Mouse (Mus musculus) midbrain, embryonic 15.5 days (tissue): ENCODE measurements around the gene Fam160a1. TPM values are rescaled to one million over a fixed set of nuclear protein-coding genes. Genes with fewer than 3 reads are reported as not detected.
A peak's percentile ranks its signal among the peaks of the same experiment; 100 is the strongest.

Source experiments
- ATAC-seq: fragments of 200-750 bp; cut with Nextera tagmentation; replicated peaks from 2 replicates; pipeline ENCODE4 v1.8.0; 2017; ENCODE audit warnings: moderate TSS enrichment
- H3K27ac ChIP-seq: fragments of 300-500 bp; sonication (generic); 2 replicates; pipeline ENCODE4 v1.5.1; 2015; ENCODE audit warnings: mild to moderate bottlenecking, inconsistent platforms
- H3K27me3 ChIP-seq: fragments of 300-500 bp; sonication (generic); replicated peaks from 2 replicates; pipeline ENCODE4 v1.6.1; 2015; ENCODE audit warnings: inconsistent platforms
- H3K36me3 ChIP-seq: fragments of 300-500 bp; sonication (generic); replicated peaks from 2 replicates; pipeline ENCODE4 v1.6.1; 2015; ENCODE audit warnings: inconsistent platforms
- H3K4me1 ChIP-seq: fragments of 300-500 bp; sonication (generic); 2 replicates; pipeline ENCODE4 v1.6.1; 2015; ENCODE audit warnings: inconsistent platforms
- H3K4me2 ChIP-seq: fragments of 300-500 bp; sonication (generic); 2 replicates; pipeline ENCODE4 v1.6.1; 2015; ENCODE audit warnings: inconsistent platforms, mild to moderate bottlenecking, moderate library complexity
- H3K4me3 ChIP-seq: fragments of 300-500 bp; sonication (generic); 2 replicates; pipeline ENCODE4 v1.5.1; 2015; ENCODE audit warnings: mild to moderate bottlenecking, inconsistent platforms
- H3K9ac ChIP-seq: fragments of 300-500 bp; sonication (generic); 2 replicates; pipeline ENCODE4 v1.6.1; 2015; ENCODE audit warnings: mild to moderate bottlenecking, inconsistent platforms
- H3K9me3 ChIP-seq: fragments of 300-500 bp; sonication (generic); 2 replicates; pipeline ENCODE4 v1.6.1; 2016; ENCODE audit warnings: inconsistent platforms
- WGBS: fragments of 180-500 bp; shearing (Covaris S2); methylation state at CpG from one replicate; pipeline ENCODE4 v1.1.7; 2015; ENCODE audit warnings: mixed read lengths; 5-methylcytosine and 5-hydroxymethylcytosine counted together
- polyA plus RNA-seq: library from polyadenylated mRNA; unstranded; fragments of >200 nt; fragmentation: Nextera tagmentation; extraction: Ambion mirVana; gene quantifications from 2 replicates; pipeline ENCODE4 v1.2.1, GENCODE M21; 2015

The Fam160a1 gene
- polyA plus RNA-seq, 1 experiment from 2014 or later, result 0.21 TPM

DNA sequence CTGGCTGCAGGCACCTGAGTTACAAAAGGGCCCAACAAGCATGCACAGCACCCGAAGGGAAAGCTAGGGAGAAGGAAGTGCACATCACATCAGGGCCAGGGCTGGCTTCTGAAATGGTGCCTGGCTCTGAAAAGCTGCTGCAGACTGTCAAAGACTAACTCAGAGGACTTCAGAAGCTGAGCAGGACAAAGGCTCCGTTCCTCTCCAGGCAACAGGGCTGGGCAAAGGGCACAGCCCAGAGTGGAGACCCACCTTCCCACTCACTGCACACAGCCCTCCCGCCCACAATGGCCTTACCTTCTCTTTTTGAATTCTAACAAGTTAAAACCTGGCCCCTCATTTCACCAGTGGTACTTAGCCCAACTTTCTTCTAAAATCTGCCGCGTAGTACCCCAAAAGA, 153.3 kb downstream of the Fam160a1 start:
- WGBS, result 72% methylated on average over 5 of the region's 5 CpGs
- no peak overlapping the region for H3K4me3 ChIP-seq
- H3K9me3 ChIP-seq, result no peaks in the 10 kb centered on the region
- H3K36me3 ChIP-seq, result no peaks in the 10 kb centered on the region
- no peak overlapping the region for H3K9ac ChIP-seq
- H3K27me3 ChIP-seq, result no peaks in the 10 kb centered on the region
- no peak for ATAC-seq
- H3K4me2 ChIP-seq, result no peak overlapping the region
- no peaks in the 10 kb centered on the region for H3K4me1 ChIP-seq
- no peak overlapping the region for H3K27ac ChIP-seq

- no peak overlapping the region for H3K27ac ChIP-seq
- WGBS, result 72% methylated on average over 10 of the region's 10 CpGs
- H3K4me1 ChIP-seq, result no peaks in the 10 kb centered on the region
- H3K9ac ChIP-seq, result no peak overlapping the region
- no peaks in the 10 kb centered on the region for H3K9me3 ChIP-seq
- H3K27me3 ChIP-seq, result no peaks in the 10 kb centered on the region
- no peak overlapping the region for H3K4me2 ChIP-seq
- H3K36me3 ChIP-seq, result no peaks in the 10 kb centered on the region
- no peak for ATAC-seq
- no peak overlapping the region for H3K4me3 ChIP-seq
Measured at GRCm38 (mm10) chr3:85661926-85662813, 154.9 kb downstream of the Fam160a1 start.

- H3K27ac ChIP-seq, result no peak overlapping the region
- H3K27me3 ChIP-seq, result no peaks in the 10 kb centered on the region
- 93% methylated on average over 7 of the region's 7 CpGs for WGBS
- no peak overlapping the region for H3K4me2 ChIP-seq
- no peak for ATAC-seq
- H3K9me3 ChIP-seq, result no peaks in the 10 kb centered on the region
- H3K36me3 ChIP-seq, result no peaks in the 10 kb centered on the region
- H3K4me3 ChIP-seq, result no peak overlapping the region
- H3K4me1 ChIP-seq, result no peaks in the 10 kb centered on the region
- no peak overlapping the region for H3K9ac ChIP-seq
Measured at GRCm38 (mm10) chr3:85659681-85660080, 157.4 kb downstream of the Fam160a1 start.

DNA sequence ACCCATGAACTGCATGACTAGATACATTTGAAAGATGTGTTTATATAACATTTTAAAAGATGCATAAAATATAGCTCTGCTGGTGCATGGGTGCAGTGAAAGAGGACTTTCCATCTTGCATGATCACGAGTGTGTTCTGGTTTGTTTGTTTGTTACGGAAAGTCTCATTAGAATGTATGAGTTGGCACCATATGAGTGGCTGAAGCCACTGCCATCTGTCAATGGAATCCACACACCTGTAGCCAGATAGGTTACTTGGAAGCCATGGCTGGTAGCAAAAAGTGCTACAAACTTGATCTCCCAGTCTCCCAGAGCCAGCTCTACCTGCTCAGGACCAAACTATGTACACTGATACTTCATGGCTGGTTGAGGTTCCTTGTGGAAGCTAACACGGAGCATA, 161.6 kb downstream of the Fam160a1 start:
- 95% methylated on average over 3 of the region's 3 CpGs for WGBS
- ATAC-seq, result no peak
- Histone ChIP-seq H3K36me3 (no peaks in the 10 kb centered on the region), H3K27me3 (no peaks in the 10 kb centered on the region), H3K4me2 (no peak overlapping the region), H3K4me1 (peaks cover 7% of the 10 kb centered on the region), H3K9ac (no peak overlapping the region), H3K9me3 (no peaks in the 10 kb centered on the region), H3K4me3 (no peak overlapping the region), H3K27ac (no peak overlapping the region)

GRCm38 (mm10) chr3:85652727-85653665, 164.1 kb downstream of the Fam160a1 start:
- no peak overlapping the region for H3K4me2 ChIP-seq
- 0 out of 2 replicates have a peak overlapping the region, but pooled peaks have one; percentile 18 for H3K27ac ChIP-seq
- peaks cover 7% of the 10 kb centered on the region for H3K4me1 ChIP-seq
- H3K9ac ChIP-seq, result no peak overlapping the region
- H3K36me3 ChIP-seq, result no peaks in the 10 kb centered on the region
- 70% methylated on average over 4 of the region's 4 CpGs for WGBS
- no peaks in the 10 kb centered on the region for H3K9me3 ChIP-seq
- H3K27me3 ChIP-seq, result no peaks in the 10 kb centered on the region
- ATAC-seq, result peak; percentile 62
- no peak overlapping the region for H3K4me3 ChIP-seq

DNA sequence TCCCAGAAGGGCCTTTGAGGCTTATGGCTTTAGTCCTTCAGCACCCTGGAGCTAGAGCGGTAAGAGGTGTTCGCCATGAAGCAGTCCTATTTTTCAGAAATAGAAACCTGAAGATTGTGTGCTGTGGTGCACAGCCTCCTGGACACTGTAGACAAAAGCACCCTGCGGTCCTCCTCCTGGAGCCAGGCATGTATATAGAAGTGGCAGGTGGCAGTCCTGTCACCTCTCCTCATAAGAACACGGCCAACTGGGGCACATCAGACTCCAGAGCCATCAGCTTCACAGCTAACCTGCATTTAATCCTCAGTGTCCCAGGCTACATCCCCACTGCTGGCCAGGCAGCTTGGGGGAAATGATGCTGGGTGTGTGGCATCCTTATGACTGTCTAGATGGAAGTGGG, 167.9 kb downstream of the Fam160a1 start:
- Histone ChIP-seq H3K27me3 (no peaks in the 10 kb centered on the region), H3K9ac (no peak overlapping the region), H3K4me1 (peaks cover 12% of the 10 kb centered on the region), H3K36me3 (no peaks in the 10 kb centered on the region), H3K9me3 (no peaks in the 10 kb centered on the region), H3K4me3 (no peak overlapping the region), H3K27ac (no peak overlapping the region), H3K4me2 (no peak overlapping the region)
- ATAC-seq, result no peak
- WGBS, result 90% methylated on average over 4 of the region's 4 CpGs

- H3K27ac ChIP-seq, result peak overlapping the region; percentile 60
- no peak overlapping the region for H3K4me3 ChIP-seq
- 69% methylated on average over 7 of the region's 7 CpGs for WGBS
- H3K36me3 ChIP-seq, result no peaks in the 10 kb centered on the region
- peaks cover 5% of the 10 kb centered on the region; the same call in 1 of the 2 replicates for H3K4me1 ChIP-seq
- peak; percentile 78 for ATAC-seq
- no peaks in the 10 kb centered on the region for H3K27me3 ChIP-seq
- H3K4me2 ChIP-seq, result no peak overlapping the region
- no peaks in the 10 kb centered on the region for H3K9me3 ChIP-seq
- no peak overlapping the region for H3K9ac ChIP-seq
Measured at GRCm38 (mm10) chr3:85645517-85646004, 171.5 kb downstream of the Fam160a1 start.

DNA sequence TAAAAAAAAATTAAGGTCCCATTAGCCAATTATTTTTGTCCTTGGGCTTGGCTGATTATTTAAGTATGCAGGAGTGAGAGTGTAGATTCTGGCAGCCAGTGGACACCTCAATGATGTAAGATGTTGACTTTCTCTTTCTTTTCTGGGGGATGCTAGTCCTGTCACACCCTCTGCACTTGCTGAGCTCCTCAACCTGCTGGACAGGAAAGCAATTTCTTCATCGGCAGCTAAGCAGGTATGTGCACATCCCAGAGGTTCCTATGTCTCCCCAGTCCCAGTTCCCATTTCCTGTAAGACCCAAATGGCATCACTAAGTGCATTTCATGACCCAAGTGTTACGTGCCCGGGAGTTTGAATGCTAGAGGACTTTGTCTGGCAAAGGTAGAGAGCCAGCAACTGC, 172.3 kb downstream of the Fam160a1 start:
- Histone ChIP-seq H3K4me1 (peaks cover 5% of the 10 kb centered on the region; the same call in 1 of the 2 replicates), H3K27me3 (no peaks in the 10 kb centered on the region), H3K9me3 (no peaks in the 10 kb centered on the region), H3K4me3 (no peak overlapping the region), H3K9ac (no peak overlapping the region), H3K27ac (peak overlapping the region; percentile 60), H3K4me2 (no peak overlapping the region), H3K36me3 (no peaks in the 10 kb centered on the region)
- no peak for ATAC-seq
- WGBS, result 90% methylated on average over 3 of the region's 3 CpGs

DNA sequence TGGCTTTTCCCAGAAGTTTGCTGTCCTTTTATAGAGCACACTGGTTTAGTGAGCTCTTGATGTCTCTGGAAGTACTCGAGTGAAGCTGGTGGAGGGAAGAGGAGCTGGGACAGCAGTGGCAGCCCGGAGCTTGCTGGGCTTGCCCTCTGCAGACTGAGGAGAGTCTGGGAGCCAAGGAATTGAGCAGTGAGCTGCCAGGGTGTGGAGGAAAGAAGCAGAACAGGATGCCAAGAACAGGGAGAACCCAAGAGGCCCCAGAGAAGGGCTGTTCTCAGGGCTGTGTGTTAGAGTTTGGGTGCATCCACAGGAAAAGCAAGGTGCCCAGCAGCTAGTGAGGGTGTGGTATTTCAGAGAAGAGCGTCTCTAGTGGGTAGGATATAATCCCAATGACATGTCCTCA, 175.3 kb downstream of the Fam160a1 start:
- H3K9ac ChIP-seq, result no peak overlapping the region
- WGBS, result 80% methylated on average over 3 of the region's 3 CpGs
- no peak overlapping the region for H3K27ac ChIP-seq
- no peaks in the 10 kb centered on the region for H3K27me3 ChIP-seq
- H3K4me3 ChIP-seq, result no peak overlapping the region
- no peak overlapping the region for H3K4me2 ChIP-seq
- no peak for ATAC-seq
- H3K36me3 ChIP-seq, result no peaks in the 10 kb centered on the region
- no peaks in the 10 kb centered on the region for H3K9me3 ChIP-seq
- H3K4me1 ChIP-seq, result peaks cover 5% of the 10 kb centered on the region; the same call in 1 of the 2 replicates

DNA sequence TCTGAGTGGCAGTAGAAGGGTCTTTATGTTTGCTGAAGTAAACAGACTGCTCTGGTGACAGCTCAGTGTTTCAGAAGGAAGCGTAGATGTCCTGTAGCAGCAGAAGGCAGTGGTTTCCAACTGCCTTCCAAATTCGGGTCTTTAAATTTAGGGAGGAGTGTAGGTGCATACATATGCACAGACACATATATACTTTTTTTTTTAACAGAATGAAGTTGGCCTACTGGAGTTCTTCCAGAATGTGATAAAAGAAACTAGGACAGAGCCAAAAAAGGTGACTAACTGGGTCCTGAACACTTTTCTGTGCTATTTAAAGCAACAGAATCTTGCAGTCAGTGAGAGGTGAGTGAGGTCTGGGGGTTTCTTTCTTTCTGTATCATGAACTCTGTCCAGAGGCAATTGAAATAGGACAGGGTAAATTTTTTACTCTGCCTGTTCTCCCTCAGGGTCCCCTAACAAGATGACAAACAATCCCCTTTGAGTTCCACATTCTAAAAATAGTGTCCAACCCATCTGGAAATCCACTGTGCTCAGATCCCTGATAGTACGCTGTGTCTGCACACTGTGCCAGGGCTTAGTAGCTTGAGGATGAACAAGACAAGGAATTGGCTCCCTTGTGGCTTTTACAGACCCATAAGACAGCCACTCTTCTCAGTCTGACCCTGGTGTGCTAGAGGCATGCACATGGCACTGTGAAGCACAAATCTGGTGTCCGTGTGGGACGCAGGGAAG, 180.2 kb downstream of the Fam160a1 start:
- Histone ChIP-seq H3K36me3 (no peaks in the 10 kb centered on the region), H3K27ac (no peak overlapping the region), H3K4me1 (no peaks in the 10 kb centered on the region), H3K4me3 (no peak overlapping the region), H3K4me2 (no peak overlapping the region), H3K27me3 (no peaks in the 10 kb centered on the region), H3K9ac (no peak overlapping the region), H3K9me3 (no peaks in the 10 kb centered on the region)
- 89% methylated on average over 5 of the region's 5 CpGs for WGBS
- ATAC-seq, result no peak

DNA sequence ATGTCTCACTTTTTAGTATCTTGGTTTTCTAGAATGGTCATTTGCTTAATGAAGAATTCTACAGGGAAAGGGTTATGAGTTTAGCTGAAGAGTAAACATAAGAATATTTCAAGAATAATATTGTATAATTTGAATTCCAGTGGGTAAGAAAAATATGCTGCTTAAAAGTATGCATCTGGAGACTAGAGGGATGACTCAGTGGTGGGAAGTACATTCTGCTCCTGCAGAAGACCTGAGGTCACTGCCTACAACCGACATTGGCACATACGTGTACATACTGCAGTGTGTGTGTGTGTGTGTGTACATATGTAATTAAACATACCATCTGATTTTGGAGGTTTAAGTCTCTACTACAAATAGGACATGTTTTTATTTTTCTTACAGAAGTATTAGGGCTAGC, 181.5 kb downstream of the Fam160a1 start:
- no peaks in the 10 kb centered on the region for H3K27me3 ChIP-seq
- H3K36me3 ChIP-seq, result no peaks in the 10 kb centered on the region
- H3K9ac ChIP-seq, result no peak overlapping the region
- ATAC-seq, result no peak
- no peaks in the 10 kb centered on the region for H3K9me3 ChIP-seq
- H3K4me2 ChIP-seq, result no peak overlapping the region
- no peaks in the 10 kb centered on the region for H3K4me1 ChIP-seq
- 97% methylated on average over 2 of the region's 2 CpGs for WGBS
- H3K4me3 ChIP-seq, result no peak overlapping the region
- H3K27ac ChIP-seq, result no peak overlapping the region

DNA sequence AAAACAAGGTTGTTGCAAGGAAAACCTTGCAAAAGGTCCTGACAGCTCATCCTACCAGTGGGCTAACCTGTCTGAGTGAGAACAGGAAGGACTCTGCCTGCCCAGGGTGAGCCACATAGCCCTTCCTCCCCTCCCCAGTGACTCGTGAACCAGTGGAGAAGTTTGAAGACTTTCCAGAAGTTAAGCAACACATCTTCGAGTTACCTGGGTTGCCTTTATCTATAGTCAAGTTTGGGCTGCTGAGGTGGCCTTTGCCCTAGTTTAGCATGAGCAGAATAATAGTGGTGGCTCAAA, 182.0 kb downstream of the Fam160a1 start:
- Histone ChIP-seq H3K9ac (no peak overlapping the region), H3K27me3 (no peaks in the 10 kb centered on the region), H3K4me2 (no peak overlapping the region), H3K4me1 (no peaks in the 10 kb centered on the region), H3K4me3 (no peak overlapping the region), H3K27ac (no peak overlapping the region), H3K36me3 (no peaks in the 10 kb centered on the region), H3K9me3 (no peaks in the 10 kb centered on the region)
- ATAC-seq, result no peak
- 87% methylated on average over 2 of the region's 2 CpGs for WGBS
